Mouse (Mus musculus): ENCODE results near the gene Obscn. TPM values are rescaled to one million over a fixed set of nuclear protein-coding genes. Genes with fewer than 3 reads are reported as not detected.

Gene Obscn
- polyA plus RNA-seq, 1 experiment from 2014 or later = 0.19 TPM

- Histone ChIP-seq H3K4me3 (ENCODE audit: low read depth, low read length) (no peak overlapping the region), H3K4me2 (replicated peaks; ENCODE audit: low read depth, low read length) (no peak overlapping the region), H3K27me3 (ENCODE audit: control insufficient read depth, insufficient read depth, low read length) (no peaks in the 10 kb centered on the region), H3K9ac (ENCODE audit: low read depth, low read length) (no peak overlapping the region), H3K4me1 (replicated peaks; ENCODE audit: control insufficient read depth, insufficient read depth, low read length) (no peaks in the 10 kb centered on the region), H3K9me3 (ENCODE audit: control insufficient read depth, low read length) (no peaks in the 10 kb centered on the region), H3K27ac (ENCODE audit: low read depth, low read length) (no peak overlapping the region), H3K36me3 (ENCODE audit: control insufficient read depth, insufficient read depth, low read length) (no peaks in the 10 kb centered on the region)
- 89% methylated on average over 8 of the region's 8 CpGs for WGBS
- no peak for DNase-seq (ENCODE audit: low spot score)
- ATAC-seq (ENCODE audit: low FRiP score) = no peak
Measured at GRCm38 (mm10) chr11:58969027-58969426, 167.2 kb downstream of the Obscn start.

DNA sequence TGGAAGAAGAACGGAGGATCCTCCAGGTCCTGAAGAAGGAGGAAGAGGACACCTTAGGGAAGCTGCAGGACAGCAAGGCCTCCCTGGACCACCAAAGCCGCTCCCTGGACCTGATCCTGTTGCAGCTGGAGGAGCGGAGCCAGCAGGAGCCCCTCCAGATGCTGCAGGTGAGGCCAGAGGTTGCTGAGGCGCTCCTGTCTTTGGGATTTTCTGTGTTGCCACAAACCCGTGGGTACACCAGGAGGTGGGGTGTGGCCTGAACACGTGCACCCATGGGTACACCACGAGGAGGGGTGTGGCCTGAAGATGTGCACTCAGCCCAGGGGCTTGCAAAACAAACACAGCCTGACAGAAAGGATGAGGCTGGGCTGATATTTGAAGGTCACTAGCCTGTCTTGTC is 167.7 kb downstream of the Obscn start:
- Histone ChIP-seq H3K4me3 (ENCODE audit: low read depth, low read length) (no peak overlapping the region), H3K4me2 (replicated peaks; ENCODE audit: low read depth, low read length) (no peak overlapping the region), H3K9me3 (ENCODE audit: control insufficient read depth, low read length) (no peaks in the 10 kb centered on the region), H3K36me3 (ENCODE audit: control insufficient read depth, insufficient read depth, low read length) (no peaks in the 10 kb centered on the region), H3K9ac (ENCODE audit: low read depth, low read length) (no peak overlapping the region), H3K27ac (ENCODE audit: low read depth, low read length) (no peak overlapping the region), H3K27me3 (ENCODE audit: control insufficient read depth, insufficient read depth, low read length) (no peaks in the 10 kb centered on the region), H3K4me1 (replicated peaks; ENCODE audit: control insufficient read depth, insufficient read depth, low read length) (0 out of 2 replicates have a peak, but pooled peaks cover 1% of the 10 kb centered on the region)
- DNase-seq (ENCODE audit: low spot score) (no peak), ATAC-seq (ENCODE audit: low FRiP score) (no peak)
- 80% methylated on average over 7 of the region's 7 CpGs for WGBS

GRCm38 (mm10) chr11:58967346-58967745 is 168.9 kb downstream of the Obscn start:
- Histone ChIP-seq H3K36me3 (ENCODE audit: control insufficient read depth, insufficient read depth, low read length) (no peaks in the 10 kb centered on the region), H3K4me1 (replicated peaks; ENCODE audit: control insufficient read depth, insufficient read depth, low read length) (0 out of 2 replicates have a peak, but pooled peaks cover 2% of the 10 kb centered on the region), H3K4me2 (replicated peaks; ENCODE audit: low read depth, low read length) (no peak overlapping the region), H3K4me3 (ENCODE audit: low read depth, low read length) (no peak overlapping the region), H3K9ac (ENCODE audit: low read depth, low read length) (no peak overlapping the region), H3K27me3 (ENCODE audit: control insufficient read depth, insufficient read depth, low read length) (peaks cover under 1% of the 10 kb centered on the region; the same call in 1 of the 2 replicates), H3K27ac (ENCODE audit: low read depth, low read length) (no peak overlapping the region), H3K9me3 (ENCODE audit: control insufficient read depth, low read length) (no peaks in the 10 kb centered on the region)
- WGBS = 92% methylated on average over 1 of the region's 1 CpGs
- no peak for ATAC-seq (ENCODE audit: low FRiP score)
- peak; percentile 19 for DNase-seq (ENCODE audit: low spot score)

DNA sequence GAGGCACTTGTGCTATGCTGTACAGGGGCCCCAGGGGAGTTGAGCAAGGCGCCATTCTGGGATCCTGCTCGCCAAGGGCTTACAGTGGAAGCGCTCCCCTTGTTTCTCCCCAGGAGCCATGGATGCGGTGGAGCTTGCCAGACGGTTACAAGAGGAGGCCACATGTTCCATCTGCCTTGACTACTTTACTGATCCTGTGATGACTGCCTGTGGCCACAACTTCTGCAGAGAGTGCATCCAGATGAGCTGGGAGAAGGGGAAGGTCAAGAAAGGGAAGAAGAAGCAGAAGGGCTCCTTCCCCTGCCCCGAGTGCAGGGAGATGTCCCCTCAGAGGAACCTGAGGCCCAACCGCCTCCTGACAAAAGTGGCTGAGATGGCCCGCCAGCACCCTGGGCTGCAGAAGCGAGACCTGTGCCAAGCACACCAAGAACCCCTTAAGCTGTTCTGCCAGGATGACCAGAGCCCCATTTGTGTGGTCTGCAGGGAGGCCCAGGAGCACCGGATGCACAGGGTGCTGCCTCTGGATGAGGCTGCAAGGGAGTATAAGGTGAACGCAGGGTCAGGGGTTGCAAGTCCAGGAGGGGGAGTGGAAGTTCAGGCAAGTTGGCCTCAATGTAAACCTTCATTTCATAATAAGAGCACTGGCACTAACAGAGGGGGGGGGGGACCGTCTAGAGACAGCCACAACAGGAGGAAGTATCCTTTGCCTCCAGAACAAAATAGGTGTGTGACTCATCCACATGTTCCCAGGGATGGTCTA is 171.0 kb downstream of the Obscn start:
- DNase-seq (ENCODE audit: low spot score) (no peak), ATAC-seq (ENCODE audit: low FRiP score) (no peak; the same call in 1 of the 2 replicates)
- Histone ChIP-seq H3K4me3 (ENCODE audit: low read depth, low read length) (no peak overlapping the region; the same call in 1 of the 2 replicates), H3K4me2 (replicated peaks; ENCODE audit: low read depth, low read length) (no peak overlapping the region), H3K4me1 (replicated peaks; ENCODE audit: control insufficient read depth, insufficient read depth, low read length) (0 out of 2 replicates have a peak, but pooled peaks cover 2% of the 10 kb centered on the region), H3K27me3 (ENCODE audit: control insufficient read depth, insufficient read depth, low read length) (peaks cover 6% of the 10 kb centered on the region), H3K27ac (ENCODE audit: low read depth, low read length) (0 out of 2 replicates have a peak overlapping the region, but pooled peaks have one; percentile 24), H3K9me3 (ENCODE audit: control insufficient read depth, low read length) (no peaks in the 10 kb centered on the region), H3K9ac (ENCODE audit: low read depth, low read length) (no peak overlapping the region), H3K36me3 (ENCODE audit: control insufficient read depth, insufficient read depth, low read length) (no peaks in the 10 kb centered on the region)
- 56% methylated on average over 12 of the region's 12 CpGs for WGBS

- ATAC-seq (ENCODE audit: low FRiP score) (no peak), DNase-seq (ENCODE audit: low spot score) (no peak)
- Histone ChIP-seq H3K4me2 (replicated peaks; ENCODE audit: low read depth, low read length) (no peak overlapping the region), H3K4me1 (replicated peaks; ENCODE audit: control insufficient read depth, insufficient read depth, low read length) (0 out of 2 replicates have a peak, but pooled peaks cover 2% of the 10 kb centered on the region), H3K27me3 (ENCODE audit: control insufficient read depth, insufficient read depth, low read length) (peaks cover 6% of the 10 kb centered on the region), H3K9me3 (ENCODE audit: control insufficient read depth, low read length) (no peaks in the 10 kb centered on the region), H3K4me3 (ENCODE audit: low read depth, low read length) (no peak overlapping the region), H3K9ac (ENCODE audit: low read depth, low read length) (no peak overlapping the region), H3K36me3 (ENCODE audit: control insufficient read depth, insufficient read depth, low read length) (no peaks in the 10 kb centered on the region), H3K27ac (ENCODE audit: low read depth, low read length) (no peak overlapping the region)
- WGBS = 87% methylated on average over 7 of the region's 7 CpGs
Measured at GRCm38 (mm10) chr11:58964216-58964615, 172.0 kb downstream of the Obscn start.

DNA sequence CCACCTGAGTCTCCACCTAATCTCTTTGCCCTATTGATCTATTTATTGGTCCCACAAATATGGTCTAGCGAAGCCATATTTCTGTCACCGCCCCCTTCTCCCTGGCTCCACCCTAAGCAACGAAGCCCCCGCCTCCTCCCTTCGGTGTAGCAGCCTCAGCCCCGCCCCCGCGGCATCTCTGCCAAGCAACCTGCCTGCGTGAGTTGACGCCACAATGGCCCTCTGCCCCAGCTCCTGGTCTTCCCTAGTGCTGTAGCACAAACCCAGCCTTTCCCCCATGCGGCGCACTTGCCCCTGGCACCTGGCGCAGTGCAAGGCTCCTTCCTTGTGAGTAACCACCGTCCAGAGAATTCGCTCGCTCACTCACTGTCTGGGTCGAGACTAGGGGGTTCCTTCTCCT is 172.7 kb downstream of the Obscn start:
- 0 out of 2 replicates have a peak, but pooled peaks cover 2% of the 10 kb centered on the region for H3K4me1 ChIP-seq (replicated peaks; ENCODE audit: control insufficient read depth, insufficient read depth, low read length)
- H3K36me3 ChIP-seq (ENCODE audit: control insufficient read depth, insufficient read depth, low read length) = no peaks in the 10 kb centered on the region
- ATAC-seq (ENCODE audit: low FRiP score) (no peak; the same call in 1 of the 2 replicates), DNase-seq (ENCODE audit: low spot score) (peak; percentile 26)
- no peak overlapping the region for H3K27ac ChIP-seq (ENCODE audit: low read depth, low read length)
- H3K4me3 ChIP-seq (ENCODE audit: low read depth, low read length) = no peak overlapping the region
- H3K27me3 ChIP-seq (ENCODE audit: control insufficient read depth, insufficient read depth, low read length) = peaks cover 6% of the 10 kb centered on the region
- no peak overlapping the region for H3K9ac ChIP-seq (ENCODE audit: low read depth, low read length)
- no peaks in the 10 kb centered on the region for H3K9me3 ChIP-seq (ENCODE audit: control insufficient read depth, low read length)
- H3K4me2 ChIP-seq (replicated peaks; ENCODE audit: low read depth, low read length) = no peak overlapping the region
- 44% methylated on average over 17 of the region's 17 CpGs for WGBS

- no peak for DNase-seq (ENCODE audit: low spot score)
- ATAC-seq (ENCODE audit: low FRiP score) = no peak
- H3K36me3 ChIP-seq (ENCODE audit: control insufficient read depth, insufficient read depth, low read length) = no peaks in the 10 kb centered on the region
- H3K27me3 ChIP-seq (ENCODE audit: control insufficient read depth, insufficient read depth, low read length) = peaks cover 6% of the 10 kb centered on the region
- H3K9ac ChIP-seq (ENCODE audit: low read depth, low read length) = no peak overlapping the region
- 63% methylated on average over 50 of the region's 50 CpGs for WGBS
- peaks cover 7% of the 10 kb centered on the region for H3K4me1 ChIP-seq (replicated peaks; ENCODE audit: control insufficient read depth, insufficient read depth, low read length)
- no peak overlapping the region for H3K4me3 ChIP-seq (ENCODE audit: low read depth, low read length)
- no peaks in the 10 kb centered on the region for H3K9me3 ChIP-seq (ENCODE audit: control insufficient read depth, low read length)
- no peak overlapping the region for H3K27ac ChIP-seq (ENCODE audit: low read depth, low read length)
- no peak overlapping the region for H3K4me2 ChIP-seq (replicated peaks; ENCODE audit: low read depth, low read length)
Measured at GRCm38 (mm10) chr11:58961364-58962177, 174.6 kb downstream of the Obscn start.

- peak overlapping the region; percentile 37 for H3K4me3 ChIP-seq (ENCODE audit: low read depth, low read length)
- peak overlapping the region; percentile 44; the same call in 1 of the 2 replicates for H3K27ac ChIP-seq (ENCODE audit: low read depth, low read length)
- H3K9ac ChIP-seq (ENCODE audit: low read depth, low read length) = peak overlapping the region; percentile 48
- peak; percentile 82 for DNase-seq (ENCODE audit: low spot score)
- no peaks in the 10 kb centered on the region for H3K9me3 ChIP-seq (ENCODE audit: control insufficient read depth, low read length)
- 2% methylated on average over 40 of the region's 40 CpGs for WGBS
- peaks cover 7% of the 10 kb centered on the region for H3K4me1 ChIP-seq (replicated peaks; ENCODE audit: control insufficient read depth, insufficient read depth, low read length)
- peak; percentile 84 for ATAC-seq (ENCODE audit: low FRiP score)
- H3K4me2 ChIP-seq (replicated peaks; ENCODE audit: low read depth, low read length) = peak overlapping the region; percentile 46
- H3K27me3 ChIP-seq (ENCODE audit: control insufficient read depth, insufficient read depth, low read length) = peaks cover 6% of the 10 kb centered on the region
- H3K36me3 ChIP-seq (ENCODE audit: control insufficient read depth, insufficient read depth, low read length) = no peaks in the 10 kb centered on the region
Measured at GRCm38 (mm10) chr11:58959921-58960465, 176.2 kb downstream of the Obscn start.

Data from hindbrain, embryonic 11.5 days (tissue).